Mouse (Mus musculus): ENCODE measurements around the gene Coa7.

Coa7 gene

DNA sequence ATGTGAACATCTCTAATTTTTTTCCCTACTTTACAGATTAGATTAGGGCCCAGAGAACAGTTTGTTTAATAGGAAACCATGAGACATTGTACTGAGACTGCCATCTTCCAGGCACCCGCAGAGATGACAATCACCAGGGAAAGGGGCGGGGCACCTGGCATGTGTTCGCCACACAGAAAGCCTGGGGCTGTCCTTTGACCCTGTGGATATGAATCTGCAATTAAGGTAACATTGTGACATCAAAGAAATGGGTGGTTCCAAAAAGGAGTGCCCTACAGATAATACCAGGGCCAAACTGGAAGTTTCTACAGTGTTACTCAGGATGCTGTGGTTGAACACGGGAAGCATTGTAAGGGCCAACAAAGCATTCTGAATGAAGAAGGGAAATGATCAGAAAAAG is 42.5 kb downstream of the Coa7 start:
- in situ Hi-C loops (cut with MboI; ENCODE audit: unreplicated experiment in 2 of 2), result no loop called here

- in situ Hi-C loops (cut with MboI; ENCODE audit: unreplicated experiment in 2 of 2), result no loop called here
Observed at GRCm38 (mm10) chr4:108371421-108371820, 43.5 kb downstream of the Coa7 start.

DNA sequence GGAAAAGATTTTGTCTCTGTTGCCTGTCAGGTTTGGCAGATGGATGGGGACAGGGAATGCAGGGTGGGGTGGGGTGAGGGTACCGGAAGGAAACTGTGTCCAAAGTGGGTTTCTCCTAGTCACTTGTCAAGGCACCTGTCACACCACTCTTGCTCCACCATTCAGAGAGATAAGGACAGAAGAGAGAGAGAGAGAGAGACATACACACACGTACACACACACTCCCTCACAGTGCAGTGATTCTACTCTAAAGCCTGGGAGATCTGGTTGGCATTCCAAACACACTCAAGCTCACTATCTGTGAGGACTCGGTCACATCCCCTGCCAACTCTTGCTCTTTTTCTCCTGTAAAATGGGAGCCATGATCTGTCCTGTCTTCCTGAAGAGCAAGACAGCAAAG is 44.2 kb downstream of the Coa7 start:
- in situ Hi-C loops (cut with MboI; ENCODE audit: unreplicated experiment in 2 of 2), result no loop called here

DNA sequence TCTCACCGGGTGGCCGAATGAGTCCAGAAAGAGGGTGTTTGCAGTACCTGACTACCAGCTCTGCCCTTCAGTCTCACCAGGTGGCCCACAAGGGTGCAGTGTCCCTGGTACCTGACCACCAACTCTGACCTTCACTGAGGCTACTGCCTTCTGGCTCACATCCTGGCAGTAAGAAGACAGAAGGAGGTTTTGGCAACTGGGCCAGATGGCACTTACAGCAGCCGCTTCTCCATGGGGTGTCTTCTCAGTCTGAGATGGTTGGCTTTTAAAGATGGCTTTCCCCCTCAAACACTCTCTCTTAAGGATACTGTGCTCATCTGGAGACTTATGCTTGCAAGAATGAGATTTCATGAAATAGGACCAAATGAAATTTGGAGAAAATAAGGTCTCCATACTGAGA is 51.5 kb downstream of the Coa7 start:
- in situ Hi-C loops (cut with MboI; ENCODE audit: unreplicated experiment in 2 of 2), result no loop called here

- in situ Hi-C loops (cut with MboI; ENCODE audit: unreplicated experiment in 2 of 2), result no loop called here
Observed at GRCm38 (mm10) chr4:108380146-108380545, 52.2 kb downstream of the Coa7 start.

DNA sequence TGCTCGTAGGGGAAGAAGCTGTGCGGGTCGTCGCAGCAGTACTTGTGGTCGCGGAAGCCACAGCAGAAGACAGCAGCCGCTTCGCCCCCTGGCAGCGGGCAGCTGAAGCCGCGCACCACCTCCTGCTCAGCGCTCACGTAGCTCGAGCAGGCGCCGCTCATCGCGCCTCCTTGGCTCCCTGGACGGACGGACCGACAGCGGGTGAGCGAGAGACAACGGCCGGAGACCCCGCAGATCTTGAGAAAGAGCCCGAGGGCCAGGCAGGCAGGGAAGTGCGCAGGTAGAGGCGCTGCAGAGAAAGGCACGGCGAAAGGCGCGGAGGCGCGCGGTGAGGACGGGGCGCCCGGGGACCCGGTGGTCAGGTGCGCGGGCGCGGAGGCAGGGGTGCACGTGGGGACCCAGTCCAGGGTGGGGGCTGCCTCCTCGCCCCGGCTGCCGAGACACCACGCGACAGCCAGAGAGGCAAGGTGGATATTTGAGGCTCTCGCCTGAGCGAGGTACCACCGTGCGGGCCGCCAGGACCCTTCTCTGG is 55.3 kb downstream of the Coa7 start, which contains the start of gene Shisal2a:
TSS of gene Shisal2a (minus strand) at position 167 of the 532 bp plus-strand sequence.
- in situ Hi-C loops (cut with MboI; ENCODE audit: unreplicated experiment in 2 of 2), result no loop called here

GRCm38 (mm10) chr4:108386087-108386486 is 58.1 kb downstream of the Coa7 start:
- in situ Hi-C loops (cut with MboI; ENCODE audit: unreplicated experiment in 2 of 2), result no loop called here

DNA sequence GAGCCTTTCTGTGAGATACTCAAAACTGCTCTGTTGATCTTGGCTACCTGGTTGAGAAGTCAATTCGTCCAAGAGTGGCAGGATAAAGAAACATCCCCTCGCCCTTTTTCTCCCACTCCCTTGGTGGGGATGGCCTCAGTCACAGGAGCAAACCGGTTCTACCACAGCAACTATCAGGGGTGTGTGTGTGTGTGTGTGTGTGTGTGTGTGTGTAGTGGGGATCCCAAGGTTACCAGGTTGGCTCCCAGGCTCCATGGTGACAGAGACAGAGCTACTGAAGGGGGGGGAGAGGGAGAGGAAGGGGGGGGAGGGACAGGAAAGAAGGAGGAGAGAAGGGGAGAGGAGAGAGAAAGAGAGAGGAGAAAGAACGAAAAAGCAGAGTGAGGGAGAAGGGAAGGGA is 59.2 kb downstream of the Coa7 start:
- in situ Hi-C loops (cut with MboI; ENCODE audit: unreplicated experiment in 2 of 2), result no loop called here

GRCm38 (mm10) chr4:108387681-108388253 is 59.8 kb downstream of the Coa7 start:
- in situ Hi-C loops (cut with MboI; ENCODE audit: unreplicated experiment in 2 of 2), result no loop called here

- in situ Hi-C loops (cut with MboI; ENCODE audit: unreplicated experiment in 2 of 2), result no loop called here
Observed at GRCm38 (mm10) chr4:108388741-108389140, 60.8 kb downstream of the Coa7 start.

DNA sequence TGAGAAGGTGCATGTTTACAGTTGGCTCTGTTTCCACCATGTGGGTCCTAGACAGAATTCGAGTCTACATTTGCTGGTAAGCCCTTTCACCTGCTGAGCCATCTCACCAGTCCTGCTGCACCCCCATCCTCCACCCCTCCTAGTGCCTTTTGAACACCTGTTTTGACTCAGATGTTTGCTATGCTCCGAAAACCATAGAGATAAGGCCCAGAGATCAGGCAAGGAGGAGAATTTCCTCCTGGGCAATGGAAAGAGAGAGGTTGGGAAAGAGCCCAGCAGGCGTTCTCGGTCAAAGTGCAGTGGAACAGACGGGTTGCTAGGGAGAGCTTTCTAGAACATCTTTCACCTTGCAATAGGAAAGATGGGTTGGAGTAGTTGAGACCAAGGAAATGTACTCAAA is 63.2 kb downstream of the Coa7 start:
- in situ Hi-C loops (cut with MboI; ENCODE audit: unreplicated experiment in 2 of 2), result no loop called here

Measured in v-Abl transformed pro-B cells (cell line).